Mouse (Mus musculus): ENCODE results near the gene Gjc3. TPM values are rescaled to one million over a fixed set of nuclear protein-coding genes. Genes with fewer than 3 reads are reported as not detected.

Gene Gjc3
- polyA plus RNA-seq (2015; fragmentation: Nextera tagmentation; extraction: Ambion mirVana) = 2.4 and 2.7 TPM in 2 replicates

DNA sequence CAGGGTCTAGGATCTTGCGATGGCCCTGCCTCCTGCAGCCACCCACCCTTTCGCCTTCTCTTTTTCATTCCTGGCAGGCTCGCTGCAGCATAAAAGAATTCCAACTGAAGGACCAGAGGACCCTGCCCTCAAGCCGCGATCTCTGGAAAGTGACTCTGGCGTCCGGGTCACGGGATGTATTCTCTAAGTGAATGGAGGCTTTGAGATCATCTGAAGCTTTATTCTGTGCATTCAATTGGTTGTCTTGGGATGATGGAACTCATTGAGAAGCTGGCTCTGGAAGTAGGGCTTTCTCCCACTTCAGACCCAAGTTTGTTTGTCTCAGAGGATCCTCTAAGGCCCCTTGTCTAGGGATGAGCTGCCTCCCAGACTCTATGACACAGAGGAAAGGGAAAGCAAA is at the start of gene Gjc3:
Gene Gjc3, minus strand, starts transcription at position 154 of the 400 bp plus-strand sequence.

DNA sequence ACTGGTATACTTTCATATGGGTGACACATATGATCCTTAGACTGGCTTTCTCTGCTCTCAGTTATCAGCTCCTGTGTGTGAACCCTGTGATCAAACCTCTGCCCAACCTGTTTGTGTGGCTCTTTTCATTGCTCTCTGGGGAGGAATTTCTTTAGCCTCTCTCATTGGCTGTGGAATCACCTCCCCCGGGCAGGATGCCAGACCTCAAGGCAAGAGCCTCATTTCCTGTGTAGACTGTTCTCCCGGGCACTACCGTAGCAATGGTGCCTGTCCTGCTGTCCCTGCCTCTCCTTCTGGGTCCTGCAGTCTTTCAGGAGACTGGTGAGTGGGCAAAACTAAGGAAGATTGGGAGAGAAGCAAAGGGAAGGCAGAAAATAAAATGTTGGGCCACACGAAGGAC is 18.4 kb upstream of the Gjc3 start, which contains the start of gene Azgp1:
Gene Azgp1, plus strand, starts transcription at position 221 of the 400 bp plus-strand sequence.

DNA sequence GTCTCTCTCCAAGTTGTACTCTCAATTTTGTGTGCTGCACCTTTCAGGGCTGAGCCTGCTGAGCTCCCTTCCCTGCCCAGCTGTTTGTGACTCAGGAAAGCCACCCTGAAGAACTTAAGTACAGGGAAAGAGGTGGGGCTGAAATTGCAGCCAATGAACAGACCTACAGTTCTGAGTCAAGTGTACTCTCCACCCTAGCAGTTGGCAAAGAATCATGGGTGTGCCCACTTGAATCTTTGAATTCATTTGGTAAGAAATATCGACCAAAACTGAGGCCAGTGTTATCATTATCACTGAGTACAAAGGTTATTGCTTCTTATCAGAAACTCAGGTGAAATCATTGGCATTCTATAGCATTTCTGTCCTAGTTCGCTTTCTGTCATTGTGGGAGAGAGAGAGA is 41.4 kb downstream of the Gjc3 start, which contains the start of gene Cyp3a13:
Gene Cyp3a13, minus strand, starts transcription at position 88 of the 400 bp plus-strand sequence.

Other genes with a start within 250 kb of the Gjc3 start
- gene Nyap1, start 221.5 kb downstream of the Gjc3 start, polyA plus RNA-seq (2015; fragmentation: Nextera tagmentation; extraction: Ambion mirVana) = 3.8 and 6.3 TPM in 2 replicates
- 93.4 and 119 TPM in 2 replicates for gene Tsc22d4, start 217.4 kb downstream of the Gjc3 start, polyA plus RNA-seq (2015; fragmentation: Nextera tagmentation; extraction: Ambion mirVana)
- gene Ppp1r35, start 184.2 kb downstream of the Gjc3 start, polyA plus RNA-seq (2015; fragmentation: Nextera tagmentation; extraction: Ambion mirVana) = 46.4 and 54.3 TPM in 2 replicates
- gene Mepce, start 175.4 kb downstream of the Gjc3 start, polyA plus RNA-seq (2015; fragmentation: Nextera tagmentation; extraction: Ambion mirVana) = 14.9 and 16.9 TPM in 2 replicates
- gene Zcwpw1, start 175.3 kb downstream of the Gjc3 start, polyA plus RNA-seq (2015; fragmentation: Nextera tagmentation; extraction: Ambion mirVana) = 6.2 and 7.8 TPM in 2 replicates
- gene Pilra, start 126.8 kb downstream of the Gjc3 start, polyA plus RNA-seq (2015; fragmentation: Nextera tagmentation; extraction: Ambion mirVana) = 2.0 and 2.2 TPM in 2 replicates
- gene Pilrb1, start 105.0 kb downstream of the Gjc3 start, polyA plus RNA-seq (2015; fragmentation: Nextera tagmentation; extraction: Ambion mirVana) = 2.3 and 3.0 TPM in 2 replicates
- gene Pilrb2, start 91.3 kb downstream of the Gjc3 start, polyA plus RNA-seq (2015; fragmentation: Nextera tagmentation; extraction: Ambion mirVana) = 1.9 and 2.5 TPM in 2 replicates
- gene Cyp3a13, start 41.5 kb downstream of the Gjc3 start, polyA plus RNA-seq (2015; fragmentation: Nextera tagmentation; extraction: Ambion mirVana) = 2.0 and 2.4 TPM in 2 replicates
- gene Azgp1, start 18.4 kb upstream of the Gjc3 start, polyA plus RNA-seq (2015; fragmentation: Nextera tagmentation; extraction: Ambion mirVana) = 17.9 and 28.3 TPM in 2 replicates
- gene Smok3a, start 58.2 kb upstream of the Gjc3 start, polyA plus RNA-seq (2015; fragmentation: Nextera tagmentation; extraction: Ambion mirVana) = not detected in 2 replicates
- gene Smok3b, start 58.3 kb upstream of the Gjc3 start, polyA plus RNA-seq (2015; fragmentation: Nextera tagmentation; extraction: Ambion mirVana) = not detected in 2 replicates
- not detected in 2 replicates for gene Smok3c, start 90.1 kb upstream of the Gjc3 start, polyA plus RNA-seq (2015; fragmentation: Nextera tagmentation; extraction: Ambion mirVana)
- 8.4 and 10.3 TPM in 2 replicates for gene Zkscan1, start 122.0 kb upstream of the Gjc3 start, polyA plus RNA-seq (2015; fragmentation: Nextera tagmentation; extraction: Ambion mirVana)
- 27.5 and 28.0 TPM in 2 replicates for gene Zscan21, start 153.8 kb upstream of the Gjc3 start, polyA plus RNA-seq (2015; fragmentation: Nextera tagmentation; extraction: Ambion mirVana)
- gene Zfp113, start 192.6 kb upstream of the Gjc3 start, polyA plus RNA-seq (2015; fragmentation: Nextera tagmentation; extraction: Ambion mirVana) = 9.4 and 12.4 TPM in 2 replicates
- 198 and 240 TPM in 2 replicates for gene Cops6, start 198.0 kb upstream of the Gjc3 start, polyA plus RNA-seq (2015; fragmentation: Nextera tagmentation; extraction: Ambion mirVana)
- 9.8 and 16.1 TPM in 2 replicates for gene Ap4m1, start 208.9 kb upstream of the Gjc3 start, polyA plus RNA-seq (2015; fragmentation: Nextera tagmentation; extraction: Ambion mirVana)
- gene Mcm7, start 209.3 kb upstream of the Gjc3 start, polyA plus RNA-seq (2015; fragmentation: Nextera tagmentation; extraction: Ambion mirVana) = 55.5 and 71.3 TPM in 2 replicates
- 35.0 and 47.4 TPM in 2 replicates for gene Taf6, start 224.4 kb upstream of the Gjc3 start, polyA plus RNA-seq (2015; fragmentation: Nextera tagmentation; extraction: Ambion mirVana)
- 36.8 and 39.6 TPM in 2 replicates for gene Cnpy4, start 224.4 kb upstream of the Gjc3 start, polyA plus RNA-seq (2015; fragmentation: Nextera tagmentation; extraction: Ambion mirVana)
- 6.1 and 7.2 TPM in 2 replicates for gene Mblac1, start 231.2 kb upstream of the Gjc3 start, polyA plus RNA-seq (2015; fragmentation: Nextera tagmentation; extraction: Ambion mirVana)

All from adrenal gland, postnatal 0 days (tissue).